Mouse (Mus musculus) heart, postnatal 0 days (tissue): Measurements from ENCODE around the gene Fmod. TPM values are rescaled to one million over a fixed set of nuclear protein-coding genes. Genes with fewer than 3 reads are reported as not detected.

Experiments
- ATAC-seq: fragments of 200-750 bp; cut with Nextera tagmentation; 2 replicates; pipeline ENCODE4 v1.8.0; 2017; ENCODE audit warnings: low read depth, moderate number of reproducible peaks, moderate library complexity; ENCODE audit not compliant: insufficient read depth
- DNase-seq: peaks from one replicate; pipeline ENCODE4 v3.0.0-alpha.2; 2016; ENCODE audit warnings: low spot score
- H3K27ac ChIP-seq: fragments of 300-500 bp; sonication (generic); 2 replicates; pipeline ENCODE4 v1.5.1; 2014; ENCODE audit warnings: low read depth, mild to moderate bottlenecking
- H3K27me3 ChIP-seq: fragments of 300-500 bp; sonication (generic); 2 replicates; pipeline ENCODE4 v1.6.1; 2014; ENCODE audit warnings: low read length, mixed read lengths; ENCODE audit not compliant: control insufficient read depth, insufficient read depth
- H3K36me3 ChIP-seq: fragments of 300-500 bp; sonication (generic); replicated peaks from 2 replicates; pipeline ENCODE4 v1.6.1; 2014; ENCODE audit warnings: low read length, mixed read lengths; ENCODE audit not compliant: control insufficient read depth, insufficient read depth
- H3K4me1 ChIP-seq: fragments of 300-500 bp; sonication (generic); 2 replicates; pipeline ENCODE4 v1.6.1; 2014; ENCODE audit warnings: antibody characterized with exemption; ENCODE audit not compliant: control insufficient read depth, insufficient read depth
- H3K4me2 ChIP-seq: fragments of 300-500 bp; sonication (generic); 2 replicates; pipeline ENCODE4 v1.6.1; 2014; ENCODE audit warnings: low read depth, mild to moderate bottlenecking, low read length, moderate library complexity
- H3K4me3 ChIP-seq: fragments of 300-500 bp; sonication (generic); 2 replicates; pipeline ENCODE4 v1.5.1; 2014; ENCODE audit warnings: low read depth, low read length
- H3K9ac ChIP-seq: fragments of 300-500 bp; sonication (generic); replicated peaks from 2 replicates; pipeline ENCODE4 v1.6.1; 2014; ENCODE audit warnings: low read depth, low read length, mixed read lengths
- H3K9me3 ChIP-seq: fragments of 300-500 bp; sonication (generic); replicated peaks from 2 replicates; pipeline ENCODE4 v1.6.1; 2016; ENCODE audit warnings: low read length; ENCODE audit not compliant: control insufficient read depth
- CTCF ChIP-seq: IDR thresholded peaks from 2 replicates; pipeline ENCODE4 v1.5.1; 2016; ENCODE audit warnings: antibody characterized with exemption, control low read depth, low read depth
- EP300 ChIP-seq: IDR thresholded peaks from 2 replicates; pipeline ENCODE4 v1.6.1; 2016; ENCODE audit warnings: antibody characterized with exemption, low read depth
- WGBS: fragments of 180-500 bp; shearing (Covaris S2); extraction: QIAGEN DNeasy Blood & Tissue Kit; methylation state at CpG from one replicate; pipeline ENCODE4 v1.1.7; 2014; 5-methylcytosine and 5-hydroxymethylcytosine counted together
- polyA plus RNA-seq: library from polyadenylated mRNA; unstranded; fragments of >200 nt; fragmentation: Nextera tagmentation; extraction: Ambion mirVana; gene quantifications from 2 replicates; pipeline ENCODE4 v1.2.1, GENCODE M21; 2015
- total RNA-seq: library from RNA; depleted of rRNA; stranded (reverse); fragments of >200 nt; gene quantifications from 2 replicates; pipeline ENCODE4 v1.2.3, GENCODE M21; 2014; ENCODE audit warnings: low replicate concordance

The Fmod gene
- total and polyA plus RNA-seq, 2 experiments from 2014 or later: 7.7 to 11.2 TPM

- H3K36me3 ChIP-seq: no peaks in the 10 kb centered on the region
- DNase-seq (no peak), ATAC-seq (no peak)
- no peak overlapping the region for H3K27ac ChIP-seq
- H3K9me3 ChIP-seq: no peaks in the 10 kb centered on the region
- no peaks in the 10 kb centered on the region for H3K27me3 ChIP-seq
- 76% methylated on average over 4 of the region's 4 CpGs for WGBS
- H3K9ac ChIP-seq: no peak overlapping the region
- no peak for TF ChIP-seq CTCF
- no peak for TF ChIP-seq EP300
- no peak overlapping the region for H3K4me2 ChIP-seq
- 0 out of 2 replicates have a peak, but pooled peaks cover 5% of the 10 kb centered on the region for H3K4me1 ChIP-seq
- H3K4me3 ChIP-seq: no peak overlapping the region
Observed at GRCm38 (mm10) chr1:134038336-134038735, 1.3 kb downstream of the Fmod start.

GRCm38 (mm10) chr1:134039361-134039760, 2.3 kb downstream of the Fmod start:
- Histone ChIP-seq H3K4me1 (0 out of 2 replicates have a peak, but pooled peaks cover 5% of the 10 kb centered on the region), H3K4me3 (no peak overlapping the region), H3K27ac (no peak overlapping the region), H3K9me3 (no peaks in the 10 kb centered on the region), H3K4me2 (no peak overlapping the region), H3K27me3 (no peaks in the 10 kb centered on the region), H3K36me3 (no peaks in the 10 kb centered on the region), H3K9ac (no peak overlapping the region)
- DNase-seq: no peak
- WGBS: 92% methylated on average over 2 of the region's 2 CpGs
- TF ChIP-seq EP300 (no peak), CTCF (no peak)
- no peak for ATAC-seq

- DNase-seq (no peak), ATAC-seq (no peak)
- Histone ChIP-seq H3K27me3 (no peaks in the 10 kb centered on the region), H3K9me3 (no peaks in the 10 kb centered on the region), H3K36me3 (no peaks in the 10 kb centered on the region), H3K9ac (no peak overlapping the region), H3K27ac (no peak overlapping the region), H3K4me3 (no peak overlapping the region), H3K4me2 (no peak overlapping the region), H3K4me1 (0 out of 2 replicates have a peak, but pooled peaks cover 3% of the 10 kb centered on the region)
- WGBS: 53% methylated on average over 2 of the region's 2 CpGs
- no peak for TF ChIP-seq CTCF
- TF ChIP-seq EP300: no peak
Observed at GRCm38 (mm10) chr1:134041900-134042299, 4.8 kb downstream of the Fmod start.

GRCm38 (mm10) chr1:134042341-134042740, 5.3 kb downstream of the Fmod start:
- Histone ChIP-seq H3K4me2 (no peak overlapping the region), H3K9ac (no peak overlapping the region), H3K27me3 (no peaks in the 10 kb centered on the region), H3K4me3 (no peak overlapping the region), H3K36me3 (no peaks in the 10 kb centered on the region), H3K4me1 (no peaks in the 10 kb centered on the region), H3K9me3 (no peaks in the 10 kb centered on the region), H3K27ac (no peak overlapping the region)
- DNase-seq: no peak
- TF ChIP-seq CTCF (no peak), EP300 (no peak)
- no peak for ATAC-seq
- WGBS: 68% methylated on average over 1 of the region's 1 CpGs

GRCm38 (mm10) chr1:134044805-134045204, 7.8 kb downstream of the Fmod start:
- Histone ChIP-seq H3K4me3 (no peak overlapping the region), H3K9me3 (no peaks in the 10 kb centered on the region), H3K9ac (no peak overlapping the region), H3K27ac (no peak overlapping the region), H3K27me3 (no peaks in the 10 kb centered on the region), H3K36me3 (no peaks in the 10 kb centered on the region), H3K4me2 (no peak overlapping the region), H3K4me1 (no peaks in the 10 kb centered on the region)
- no peak for ATAC-seq
- no peak for DNase-seq
- 85% methylated on average over 6 of the region's 6 CpGs for WGBS
- no peak for TF ChIP-seq CTCF
- no peak for TF ChIP-seq EP300

- Histone ChIP-seq H3K27me3 (no peaks in the 10 kb centered on the region), H3K4me2 (peak overlapping the region; percentile 44), H3K4me1 (no peaks in the 10 kb centered on the region), H3K4me3 (no peak overlapping the region), H3K27ac (no peak overlapping the region), H3K9ac (no peak overlapping the region), H3K36me3 (no peaks in the 10 kb centered on the region), H3K9me3 (no peaks in the 10 kb centered on the region)
- TF ChIP-seq CTCF (peak; percentile 95), EP300 (no peak)
- ATAC-seq: peak; percentile 67
- WGBS: 2% methylated on average over 9 of the region's 9 CpGs
- DNase-seq: peak; percentile 68
Observed at GRCm38 (mm10) chr1:134045971-134046370, 8.9 kb downstream of the Fmod start.
